Mouse (Mus musculus) myocyte (in vitro differentiated cells): ENCODE measurements around the gene 1700001J03Rik.

Experiments
- MYOD1 ChIP-seq, 3 experiments: IDR thresholded peaks; one replicate each; pipeline ENCODE4 v1.6.1; 2011; ENCODE audit warnings: control low read depth in 2 of 3, low read depth in 2 of 3, mild to moderate bottlenecking in 2 of 3, moderate library complexity in 1 of 3; ENCODE audit not compliant: insufficient read length in 2 of 3, control insufficient read depth in 1 of 3
- REST ChIP-seq: IDR thresholded peaks from one replicate; pipeline ENCODE4 v1.6.1; 2011; ENCODE audit warnings: mild to moderate bottlenecking, control low read depth, moderate library complexity; ENCODE audit not compliant: insufficient read depth, insufficient read length
- USF1 ChIP-seq: IDR thresholded peaks from one replicate; pipeline ENCODE4 v1.6.1; 2011; ENCODE audit warnings: low read depth, mild to moderate bottlenecking, control low read depth, moderate library complexity

GRCm38 (mm10) chr5:146232816-146233215 lies 47.7 kb upstream of the 1700001J03Rik start:
- TF ChIP-seq USF1 (no peak), REST (no peak), MYOD1 (IDR thresholded peaks at IDR 0.05; ENCODE audit: control insufficient read depth in 1 of 3, insufficient read length in 2 of 3, low read depth in 2 of 3) (no peak)
